Mouse (Mus musculus): ENCODE data around the gene Mydgf.

Mydgf gene

GRCm38 (mm10) chr17:56183658-56184103 lies at the start of gene Mydgf:
Gene Mydgf, minus strand, starts transcription at chr17:56183920.
- peak; percentile 95 for DNase-seq

GRCm38 (mm10) chr17:56233389-56233788 lies 49.7 kb upstream of the Mydgf start:
- DNase-seq = no peak

- DNase-seq = no peak
These were observed 46.2 kb upstream of the Mydgf start for GRCm38 (mm10) chr17:56229943-56230342.

- no peak for DNase-seq
These were observed 42.8 kb upstream of the Mydgf start for GRCm38 (mm10) chr17:56226566-56226965.

- no peak for DNase-seq
These were observed 41.2 kb upstream of the Mydgf start for GRCm38 (mm10) chr17:56224916-56225315.

GRCm38 (mm10) chr17:56219805-56220204 lies 36.1 kb upstream of the Mydgf start:
- no peak for DNase-seq

GRCm38 (mm10) chr17:56219251-56219650 lies 35.5 kb upstream of the Mydgf start:
- DNase-seq = no peak

GRCm38 (mm10) chr17:56218377-56219191 lies 34.9 kb upstream of the Mydgf start, which contains the start of gene Dpp9:
Gene Dpp9, minus strand, starts transcription at chr17:56218905.
- peak; percentile 90 for DNase-seq

GRCm38 (mm10) chr17:56217670-56218069 lies 34.0 kb upstream of the Mydgf start:
- no peak for DNase-seq

- DNase-seq = no peak
These were observed 30.5 kb upstream of the Mydgf start for GRCm38 (mm10) chr17:56214229-56214628.

GRCm38 (mm10) chr17:56212676-56213075 lies 29.0 kb upstream of the Mydgf start:
- DNase-seq = no peak

GRCm38 (mm10) chr17:56211090-56211489 lies 27.4 kb upstream of the Mydgf start:
- no peak for DNase-seq

GRCm38 (mm10) chr17:56208821-56209220 lies 25.1 kb upstream of the Mydgf start:
- no peak for DNase-seq

- DNase-seq = no peak
These were observed 24.3 kb upstream of the Mydgf start for GRCm38 (mm10) chr17:56207963-56208530.

GRCm38 (mm10) chr17:56206986-56207674 lies 23.4 kb upstream of the Mydgf start:
- no peak for DNase-seq

- DNase-seq = no peak
These were observed 22.7 kb upstream of the Mydgf start for GRCm38 (mm10) chr17:56206276-56206884.

- no peak for DNase-seq
These were observed 20.0 kb upstream of the Mydgf start for GRCm38 (mm10) chr17:56203729-56204128.

- DNase-seq = no peak
These were observed 18.8 kb upstream of the Mydgf start for GRCm38 (mm10) chr17:56202476-56202875.

GRCm38 (mm10) chr17:56201642-56202041 lies 17.9 kb upstream of the Mydgf start:
- no peak for DNase-seq

GRCm38 (mm10) chr17:56200586-56200985 lies 16.9 kb upstream of the Mydgf start:
- no peak for DNase-seq

- DNase-seq = peak; percentile 26
These were observed 13.1 kb upstream of the Mydgf start for GRCm38 (mm10) chr17:56196860-56197259.

- no peak for DNase-seq
These were observed 11.0 kb upstream of the Mydgf start for GRCm38 (mm10) chr17:56194765-56195164.

- no peak for DNase-seq
These were observed 10.6 kb upstream of the Mydgf start for GRCm38 (mm10) chr17:56194357-56194756.

Measured in thymus, postnatal 14 days (tissue).